Mouse (Mus musculus) embryonic facial prominence, embryonic 14.5 days (tissue): ENCODE data around the gene Ankrd26. TPM values are rescaled to one million over a fixed set of nuclear protein-coding genes. Genes with fewer than 3 reads are reported as not detected.
"Not testable (repeated sequence)": the region's sequence is repeated elsewhere in the genome, so short reads cannot be mapped to it uniquely, and the experiment has no call there.

Source experiments
- ATAC-seq: fragments of 200-750 bp; cut with Nextera tagmentation; 2 replicates; pipeline ENCODE4 v1.8.0; 2017; ENCODE audit warnings: low read depth, moderate number of reproducible peaks, moderate TSS enrichment
- DNase-seq: peaks from one replicate; pipeline ENCODE4 v3.0.0-alpha.2; 2015; ENCODE audit warnings: low spot score
- H3K27ac ChIP-seq: fragments of 300-500 bp; sonication (generic); replicated peaks from 2 replicates; pipeline ENCODE4 v1.5.1; 2014; ENCODE audit warnings: low read depth, mild to moderate bottlenecking, low read length, moderate library complexity
- H3K27me3 ChIP-seq: fragments of 300-500 bp; sonication (generic); replicated peaks from 2 replicates; pipeline ENCODE4 v1.6.1; 2014; ENCODE audit warnings: low read length; ENCODE audit not compliant: control insufficient read depth, insufficient read depth
- H3K36me3 ChIP-seq: fragments of 300-500 bp; sonication (generic); 2 replicates; pipeline ENCODE4 v1.6.1; 2014; ENCODE audit warnings: low read length, mixed read lengths; ENCODE audit not compliant: control insufficient read depth, insufficient read depth
- H3K4me1 ChIP-seq: fragments of 300-500 bp; sonication (generic); 2 replicates; pipeline ENCODE4 v1.6.1; 2014; ENCODE audit warnings: antibody characterized with exemption, low read length; ENCODE audit not compliant: control insufficient read depth, insufficient read depth
- H3K4me2 ChIP-seq: fragments of 300-500 bp; sonication (generic); 2 replicates; pipeline ENCODE4 v1.6.1; 2014; ENCODE audit warnings: low read depth, mild to moderate bottlenecking, low read length, moderate library complexity, mixed read lengths
- H3K4me3 ChIP-seq: fragments of 300-500 bp; sonication (generic); 2 replicates; pipeline ENCODE4 v1.5.1; 2014; ENCODE audit warnings: low read depth, mild to moderate bottlenecking, low read length
- H3K9ac ChIP-seq: fragments of 300-500 bp; sonication (generic); 2 replicates; pipeline ENCODE4 v1.6.1; 2014; ENCODE audit warnings: low read depth, mild to moderate bottlenecking, low read length, moderate library complexity, mixed read lengths
- H3K9me3 ChIP-seq: fragments of 300-500 bp; sonication (generic); 2 replicates; pipeline ENCODE4 v1.6.1; 2016; ENCODE audit warnings: low read length; ENCODE audit not compliant: control insufficient read depth
- WGBS: fragments of 180-500 bp; shearing (Covaris S2); extraction: QIAGEN DNeasy Blood & Tissue Kit; methylation state at CpG from one replicate; pipeline ENCODE4 v1.1.7; 2014; 5-methylcytosine and 5-hydroxymethylcytosine counted together
- polyA plus RNA-seq: library from polyadenylated mRNA; unstranded; fragments of >200 nt; fragmentation: Nextera tagmentation; extraction: Ambion mirVana; gene quantifications from 2 replicates; pipeline ENCODE4 v1.2.1, GENCODE M21; 2014

Ankrd26 gene
- polyA plus RNA-seq, 1 experiment from 2014 or later, result 9.9 TPM

GRCm38 (mm10) chr6:118592662-118593376 is 30.8 kb upstream of the Ankrd26 start:
- H3K9ac ChIP-seq, result peak overlapping the region; percentile 43; the same call in 1 of the 2 replicates
- peaks cover 3% of the 10 kb centered on the region; the same call in 1 of the 2 replicates for H3K4me1 ChIP-seq
- H3K27ac ChIP-seq, result no peak overlapping the region
- H3K4me2 ChIP-seq, result peak overlapping the region; percentile 57
- peaks cover 24% of the 10 kb centered on the region for H3K27me3 ChIP-seq
- ATAC-seq, result no peak
- H3K4me3 ChIP-seq, result peak overlapping the region; percentile 35
- peaks cover 16% of the 10 kb centered on the region; the same call in 1 of the 2 replicates for H3K36me3 ChIP-seq
- no peak for DNase-seq
- 27% methylated on average over 21 of the region's 21 CpGs for WGBS
- no peaks in the 10 kb centered on the region for H3K9me3 ChIP-seq

GRCm38 (mm10) chr6:118578741-118579140 is 16.7 kb upstream of the Ankrd26 start:
- not testable (repeated sequence) for ATAC-seq, H3K36me3 ChIP-seq, H3K9me3 ChIP-seq, H3K27me3 ChIP-seq, H3K9ac ChIP-seq, H3K27ac ChIP-seq, H3K4me3 ChIP-seq, H3K4me2 ChIP-seq, H3K4me1 ChIP-seq, DNase-seq
- 77% methylated on average over 4 of the region's 4 CpGs for WGBS

GRCm38 (mm10) chr6:118574351-118574750 is 12.3 kb upstream of the Ankrd26 start:
- peak; percentile 70; the same call in 1 of the 2 replicates for ATAC-seq
- no peaks in the 10 kb centered on the region for H3K36me3 ChIP-seq
- DNase-seq, result peak; percentile 78
- no peaks in the 10 kb centered on the region for H3K4me1 ChIP-seq
- no peak overlapping the region for H3K27ac ChIP-seq
- 64% methylated on average over 6 of the region's 6 CpGs for WGBS
- no peaks in the 10 kb centered on the region for H3K9me3 ChIP-seq
- no peak overlapping the region for H3K4me2 ChIP-seq
- no peaks in the 10 kb centered on the region for H3K27me3 ChIP-seq
- no peak overlapping the region for H3K9ac ChIP-seq
- H3K4me3 ChIP-seq, result no peak overlapping the region

GRCm38 (mm10) chr6:118567816-118568215 is 5.8 kb upstream of the Ankrd26 start:
- Histone ChIP-seq H3K4me3 (no peak overlapping the region), H3K4me1 (peaks cover 3% of the 10 kb centered on the region; the same call in 1 of the 2 replicates), H3K27me3 (no peaks in the 10 kb centered on the region), H3K9me3 (peaks cover 6% of the 10 kb centered on the region; the same call in 1 of the 2 replicates), H3K9ac (no peak overlapping the region), H3K36me3 (no peaks in the 10 kb centered on the region), H3K27ac (no peak overlapping the region), H3K4me2 (no peak overlapping the region)
- DNase-seq (no peak), ATAC-seq (no peak)
- 94% methylated on average over 3 of the region's 3 CpGs for WGBS

- H3K36me3 ChIP-seq, result peaks cover 29% of the 10 kb centered on the region
- 85% methylated on average over 8 of the region's 8 CpGs for WGBS
Measured at GRCm38 (mm10) chr6:118561225-118561624, 801 bp downstream of the Ankrd26 start.

GRCm38 (mm10) chr6:118538627-118539026 is 23.4 kb downstream of the Ankrd26 start:
- DNase-seq (no peak), ATAC-seq (no peak)
- Histone ChIP-seq H3K4me1 (no peaks in the 10 kb centered on the region), H3K9me3 (no peaks in the 10 kb centered on the region), H3K4me3 (no peak overlapping the region), H3K27ac (no peak overlapping the region), H3K9ac (no peak overlapping the region), H3K27me3 (no peaks in the 10 kb centered on the region), H3K36me3 (peaks cover 71% of the 10 kb centered on the region), H3K4me2 (no peak overlapping the region)
- WGBS, result 94% methylated on average over 4 of the region's 4 CpGs

More at GRCm38 (mm10) chr6:118561225-118561624, 801 bp downstream of the Ankrd26 start:
- no peak for ATAC-seq
- Histone ChIP-seq H3K4me3 (peak overlapping the region; percentile 77), H3K4me2 (peak overlapping the region; percentile 95), H3K9me3 (no peaks in the 10 kb centered on the region), H3K9ac (peak overlapping the region; percentile 84), H3K27me3 (no peaks in the 10 kb centered on the region), H3K27ac (no peak overlapping the region; the same call in 1 of the 2 replicates), H3K4me1 (peaks cover 11% of the 10 kb centered on the region)
- no peak for DNase-seq

- peaks cover 65% of the 10 kb centered on the region for H3K36me3 ChIP-seq
- ATAC-seq, H3K4me3 ChIP-seq, H3K9me3 ChIP-seq, H3K4me1 ChIP-seq, H3K27me3 ChIP-seq, H3K9ac ChIP-seq, H3K27ac ChIP-seq, DNase-seq, H3K4me2 ChIP-seq: not testable (repeated sequence)
Measured at GRCm38 (mm10) chr6:118537201-118537600, 24.8 kb downstream of the Ankrd26 start.

GRCm38 (mm10) chr6:118535321-118535720 is 26.7 kb downstream of the Ankrd26 start:
- no peaks in the 10 kb centered on the region for H3K9me3 ChIP-seq
- no peaks in the 10 kb centered on the region for H3K27me3 ChIP-seq
- H3K4me1 ChIP-seq, result no peaks in the 10 kb centered on the region
- no peak overlapping the region for H3K4me3 ChIP-seq
- H3K27ac ChIP-seq, result no peak overlapping the region
- no peak for ATAC-seq
- no peak for DNase-seq
- no peak overlapping the region for H3K9ac ChIP-seq
- peaks cover 71% of the 10 kb centered on the region for H3K36me3 ChIP-seq
- H3K4me2 ChIP-seq, result no peak overlapping the region
- 89% methylated on average over 10 of the region's 10 CpGs for WGBS

GRCm38 (mm10) chr6:118533381-118533780 is 28.6 kb downstream of the Ankrd26 start:
- no peak overlapping the region for H3K4me3 ChIP-seq
- no peak overlapping the region for H3K4me2 ChIP-seq
- H3K27ac ChIP-seq, result no peak overlapping the region
- DNase-seq (no peak), ATAC-seq (no peak)
- 86% methylated on average over 9 of the region's 9 CpGs for WGBS
- H3K4me1 ChIP-seq, result no peaks in the 10 kb centered on the region
- H3K9ac ChIP-seq, result no peak overlapping the region
- H3K9me3 ChIP-seq, result no peaks in the 10 kb centered on the region
- H3K27me3 ChIP-seq, result no peaks in the 10 kb centered on the region
- peaks cover 71% of the 10 kb centered on the region for H3K36me3 ChIP-seq
